Mouse (Mus musculus) brain, embryonic 14.5 days (tissue): Measurements from ENCODE around the gene Stat3.

Source experiments
- CTCF ChIP-seq: fragments of 200-500 bp; IDR thresholded peaks from 2 replicates; pipeline ENCODE4 v1.5.1; 2012; ENCODE audit warnings: inconsistent platforms, mild to moderate bottlenecking, moderate library complexity, borderline replicate concordance; ENCODE audit not compliant: insufficient read depth, insufficient read length; ENCODE audit errors: extremely low read depth
- POLR2A ChIP-seq: fragments of 200-500 bp; IDR thresholded peaks from 2 replicates; pipeline ENCODE4 v1.6.1; 2012; ENCODE audit warnings: mild to moderate bottlenecking, inconsistent platforms, borderline replicate concordance; ENCODE audit not compliant: poor library complexity, insufficient read depth, insufficient read length, severe bottlenecking; ENCODE audit errors: extremely low read depth

DNA sequence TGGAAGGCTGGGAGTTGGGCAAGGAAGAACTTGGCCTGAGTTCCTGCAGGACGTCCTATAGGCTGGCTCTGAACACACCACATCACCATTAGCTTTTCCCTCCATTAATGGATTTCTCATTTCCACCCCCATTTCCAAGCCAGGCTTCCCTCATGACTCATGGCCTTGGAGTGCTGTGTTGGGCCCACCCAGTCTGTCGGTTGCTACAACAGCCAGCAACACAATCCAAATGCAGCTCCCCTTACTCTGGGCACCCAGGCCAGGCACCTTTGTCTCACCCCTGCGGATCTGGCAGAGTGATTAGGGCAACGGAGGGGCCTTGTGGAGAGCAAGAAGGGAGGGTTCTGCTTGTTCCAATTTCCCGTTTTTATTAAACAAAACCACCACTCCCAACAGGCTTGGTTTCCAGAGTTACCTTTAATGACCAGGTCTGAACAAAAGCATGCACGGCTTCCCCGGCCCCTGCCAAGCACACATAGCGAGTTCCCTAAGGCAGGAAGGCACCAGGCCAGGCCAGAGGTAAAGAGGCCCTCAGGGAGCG lies 23.1 kb upstream of the Stat3 start:
- TF ChIP-seq CTCF (no peak), POLR2A (no peak)
